Mouse (Mus musculus): ENCODE measurements around the gene Rps6ka1.
"Not testable (repeated sequence)": the region's sequence is repeated elsewhere in the genome, so short reads cannot be mapped to it uniquely, and the experiment has no call there.

Rps6ka1 gene

DNA sequence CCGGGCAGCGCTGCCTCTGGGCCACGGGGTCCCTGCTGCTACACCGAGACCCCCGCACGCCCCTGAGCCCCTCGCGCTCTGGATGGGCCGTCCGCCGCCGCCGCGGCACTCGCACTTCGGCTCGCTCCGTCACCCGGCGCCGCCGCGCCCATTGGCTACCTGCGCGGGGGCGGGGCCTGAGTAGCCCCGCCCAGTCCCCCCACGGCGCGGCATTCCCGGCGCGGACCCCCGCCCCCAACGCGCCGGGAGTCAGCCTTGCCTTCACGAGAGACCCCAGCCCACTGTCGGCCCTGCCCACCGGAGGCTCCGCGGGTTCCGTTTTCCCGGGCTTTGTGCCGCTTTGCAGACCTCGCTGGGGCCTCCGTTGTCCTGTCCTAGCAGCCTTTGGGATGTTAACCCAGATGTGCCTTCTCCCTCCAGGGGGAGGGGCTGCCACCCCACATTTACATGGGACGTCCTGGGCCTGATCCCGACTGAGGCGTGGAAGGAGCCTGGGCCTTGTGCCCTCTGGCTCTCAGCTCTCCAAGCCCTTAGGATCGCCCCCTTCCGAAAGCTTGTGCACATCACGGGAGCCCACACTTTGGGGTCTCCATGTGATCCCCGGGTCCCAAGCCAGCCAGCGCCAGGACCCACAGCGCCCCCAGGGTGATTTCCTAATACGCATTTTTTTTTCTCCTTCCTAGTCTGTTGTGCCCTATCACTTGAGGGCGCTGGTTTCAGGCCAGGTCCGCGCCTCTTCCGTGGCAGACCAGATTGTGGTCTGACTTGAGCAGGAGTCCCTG is at the start of gene Rps6ka1:
Gene Rps6ka1, minus strand, starts transcription at position 126 of the 782 bp plus-strand sequence.
- DNase-seq (ENCODE audit: low spot score in 2 of 2) = peak; percentile 61 to 63

DNA sequence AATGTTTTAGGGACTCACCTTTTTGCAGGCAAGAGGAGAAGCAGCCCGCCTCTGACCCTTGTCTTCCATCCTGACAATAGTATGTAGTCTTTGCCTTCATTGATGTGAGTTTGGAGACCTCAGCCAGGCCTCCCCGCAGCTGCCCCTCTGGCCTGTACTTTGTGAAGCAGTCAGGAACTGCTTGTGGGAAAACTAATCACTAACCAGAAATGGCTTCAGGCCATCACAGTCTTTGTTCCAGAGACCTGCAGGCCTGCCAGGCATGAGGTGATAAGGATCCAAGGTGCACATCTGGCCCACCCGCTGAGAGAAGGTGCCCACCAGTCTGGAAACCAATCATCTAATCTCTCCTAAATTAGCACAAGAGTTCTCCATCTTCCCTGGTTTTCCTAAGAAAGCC is 44.2 kb upstream of the Rps6ka1 start:
- no peak for DNase-seq (ENCODE audit: low spot score in 2 of 2)

DNA sequence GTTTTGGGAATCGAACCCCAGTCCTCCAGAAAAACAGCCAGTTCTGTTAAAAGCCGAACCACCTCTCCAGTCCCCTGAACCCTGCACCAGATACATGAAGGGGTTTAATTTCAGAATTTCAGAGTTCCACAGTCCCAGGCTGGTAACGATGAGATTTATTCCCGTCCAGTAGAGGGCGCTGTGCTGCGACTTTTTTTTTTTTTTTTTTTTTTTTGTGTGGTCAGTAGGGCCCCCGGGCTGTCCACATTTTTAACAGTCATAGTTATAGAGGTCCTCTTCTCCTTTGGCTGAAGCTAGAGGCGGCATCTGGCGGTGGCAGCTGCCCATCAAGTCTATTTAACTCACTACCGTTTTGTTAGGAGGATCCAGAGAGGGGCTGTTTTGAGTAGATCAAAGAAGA is 43.8 kb upstream of the Rps6ka1 start:
- DNase-seq (ENCODE audit: low spot score in 2 of 2) = no peak

GRCm38 (mm10) chr4:133929278-133929670 is 41.7 kb upstream of the Rps6ka1 start:
- DNase-seq (ENCODE audit: low spot score in 2 of 2) = no peak

GRCm38 (mm10) chr4:133928576-133929277 is 41.1 kb upstream of the Rps6ka1 start:
- DNase-seq (ENCODE audit: low spot score in 2 of 2) = no peak

DNA sequence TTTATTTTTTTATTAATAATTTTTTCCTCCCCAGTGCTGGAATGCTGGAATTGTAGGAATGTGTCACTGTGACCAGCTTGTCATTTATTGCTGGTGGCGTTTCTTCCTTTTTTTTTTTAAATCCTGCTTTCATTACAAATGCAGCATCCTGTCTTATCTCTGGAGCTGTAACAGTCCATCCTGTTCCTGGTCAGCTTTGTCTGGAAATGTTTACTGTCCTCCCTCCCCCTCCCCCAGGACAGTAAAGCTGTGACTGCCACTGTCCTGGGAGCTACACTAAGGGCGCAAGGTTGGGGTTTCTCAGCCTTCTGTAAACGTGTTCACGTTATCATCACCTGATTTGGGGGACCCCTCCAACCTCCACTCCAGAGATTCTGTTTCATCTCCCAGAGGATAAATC is 37.6 kb upstream of the Rps6ka1 start:
- no peak for DNase-seq (ENCODE audit: low spot score in 2 of 2)

DNA sequence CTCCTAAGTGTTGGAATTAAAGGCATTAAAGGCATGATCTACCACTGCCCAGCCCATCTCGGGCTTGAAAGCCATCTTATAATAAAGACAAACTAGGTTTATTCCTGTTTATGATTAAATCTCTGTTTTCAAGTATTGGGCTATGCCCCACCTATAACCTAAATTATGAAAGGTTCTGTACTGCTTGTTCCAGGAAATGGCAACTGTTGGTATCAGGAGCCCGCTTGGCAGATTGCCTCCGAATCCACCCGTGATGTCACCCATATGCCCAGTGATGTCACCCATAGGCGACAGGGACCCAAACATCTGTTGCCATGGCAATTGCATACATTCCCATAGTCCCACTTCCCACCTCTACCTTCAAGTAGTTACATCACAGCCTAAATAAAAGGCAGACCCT is 36.1 kb upstream of the Rps6ka1 start:
- no peak for DNase-seq (ENCODE audit: low spot score in 2 of 2)

GRCm38 (mm10) chr4:133918093-133918825 is 30.7 kb upstream of the Rps6ka1 start:
- DNase-seq (ENCODE audit: low spot score in 2 of 2) = peak in 1 of 2 experiments; percentile 37

GRCm38 (mm10) chr4:133911983-133912382 is 24.4 kb upstream of the Rps6ka1 start:
- no peak for DNase-seq (ENCODE audit: low spot score in 2 of 2)

- peak; percentile 93 to 96 for DNase-seq (ENCODE audit: low spot score in 2 of 2)
Measured at GRCm38 (mm10) chr4:133910236-133911211, 22.9 kb upstream of the Rps6ka1 start.

GRCm38 (mm10) chr4:133908051-133908450 is 20.5 kb upstream of the Rps6ka1 start:
- no peak for DNase-seq (ENCODE audit: low spot score in 2 of 2)

- no peak for DNase-seq (ENCODE audit: low spot score in 2 of 2)
Measured at GRCm38 (mm10) chr4:133907086-133907485, 19.5 kb upstream of the Rps6ka1 start.

DNA sequence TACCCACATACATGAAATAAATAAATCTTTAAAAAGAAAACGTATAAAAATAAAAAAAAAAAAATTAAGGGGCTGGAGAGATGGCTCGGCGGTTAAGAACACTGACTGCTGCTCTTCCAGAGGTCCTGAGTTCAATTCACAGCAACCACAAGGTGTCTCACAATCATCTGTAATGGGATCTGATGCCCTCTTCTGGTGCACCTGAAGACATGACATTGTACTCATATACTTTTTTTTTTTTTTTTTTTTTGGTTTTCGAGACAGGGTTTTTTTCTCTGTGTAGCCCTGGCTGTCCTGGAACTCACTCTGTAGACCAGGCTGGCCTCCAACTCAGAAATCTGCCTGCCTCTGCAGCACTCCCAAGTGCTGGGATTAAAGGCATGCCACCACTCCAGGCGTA is 18.7 kb upstream of the Rps6ka1 start:
- DNase-seq (ENCODE audit: low spot score in 2 of 2) = not testable (repeated sequence)

GRCm38 (mm10) chr4:133905167-133905566 is 17.6 kb upstream of the Rps6ka1 start:
- no peak for DNase-seq (ENCODE audit: low spot score in 2 of 2)

DNA sequence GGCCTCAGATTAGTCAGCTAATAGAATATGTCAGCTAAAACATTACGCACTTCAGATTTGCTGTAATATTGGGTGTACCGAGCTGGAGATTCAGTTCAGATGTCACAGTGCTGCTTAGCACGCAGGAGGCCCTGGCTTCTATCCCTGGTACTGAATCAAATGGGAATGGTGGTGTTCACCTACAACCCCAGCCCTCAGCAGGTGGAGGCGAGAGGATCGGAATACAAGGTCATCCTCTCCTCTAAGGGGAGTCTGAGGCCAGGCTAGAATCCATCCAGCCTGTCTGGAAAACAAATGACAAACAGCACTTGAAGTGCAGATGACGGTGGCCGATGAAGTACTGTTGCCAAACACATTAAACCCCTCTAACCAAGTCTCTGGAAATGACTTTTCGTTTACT is 16.7 kb upstream of the Rps6ka1 start:
- no peak for DNase-seq (ENCODE audit: low spot score in 2 of 2)

DNA sequence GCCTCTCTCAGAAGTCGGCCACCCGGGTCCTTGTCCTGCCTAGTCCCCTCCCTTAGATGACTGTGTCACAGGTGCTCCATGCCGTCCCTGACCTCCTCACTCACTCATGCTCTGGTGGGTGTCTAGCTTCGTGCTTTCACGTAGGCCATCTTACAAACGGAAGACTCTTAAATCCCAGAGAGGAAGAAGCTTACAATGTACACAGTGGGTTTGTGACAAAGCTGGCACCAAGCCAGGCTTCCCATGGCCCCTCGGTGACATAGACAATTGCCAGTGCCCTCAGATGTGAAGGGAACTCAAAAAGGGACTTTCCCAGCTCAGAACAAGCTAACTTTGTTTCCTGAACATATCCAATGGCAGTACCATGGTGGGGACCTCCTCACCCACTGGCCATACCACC is 15.8 kb upstream of the Rps6ka1 start:
- DNase-seq (ENCODE audit: low spot score in 2 of 2) = no peak

DNA sequence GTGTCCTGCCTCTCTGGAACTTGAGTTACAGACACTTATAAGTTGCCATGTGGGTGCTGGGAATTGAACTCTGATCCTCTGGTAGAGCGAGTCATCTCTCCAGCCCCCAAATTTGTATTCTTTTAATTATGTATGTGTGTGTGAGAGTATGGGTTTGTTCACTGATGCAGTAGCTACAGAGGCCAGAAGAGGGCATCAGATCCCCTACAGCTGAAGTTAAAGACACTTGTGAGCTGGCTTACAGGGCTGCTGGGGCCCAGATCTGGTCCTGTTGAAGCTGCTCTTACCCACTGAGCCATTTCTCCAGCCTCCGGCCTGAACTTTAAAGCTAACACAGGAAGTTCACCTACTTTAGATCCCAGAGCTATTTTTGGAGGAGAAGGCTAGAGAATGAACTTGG is 14.9 kb upstream of the Rps6ka1 start:
- DNase-seq (ENCODE audit: low spot score in 2 of 2) = no peak

- DNase-seq (ENCODE audit: low spot score in 2 of 2) = no peak
Measured at GRCm38 (mm10) chr4:133900887-133901286, 13.3 kb upstream of the Rps6ka1 start.

- no peak for DNase-seq (ENCODE audit: low spot score in 2 of 2)
Measured at GRCm38 (mm10) chr4:133900352-133900751, 12.8 kb upstream of the Rps6ka1 start.

GRCm38 (mm10) chr4:133899241-133899800 is 11.7 kb upstream of the Rps6ka1 start:
- no peak for DNase-seq (ENCODE audit: low spot score in 2 of 2)

GRCm38 (mm10) chr4:133898151-133898550 is 10.6 kb upstream of the Rps6ka1 start:
- DNase-seq (ENCODE audit: low spot score in 2 of 2) = peak in 1 of 2 experiments; percentile 18
